Mouse (Mus musculus): ENCODE results near the gene Snrpa1. TPM values are rescaled to one million over a fixed set of nuclear protein-coding genes. Genes with fewer than 3 reads are reported as not detected.
"Not testable (repeated sequence)": the region's sequence is repeated elsewhere in the genome, so short reads cannot be mapped to it uniquely, and the experiment has no call there.

Snrpa1 gene
- 10 to 100 TPM; 20.2 to 22.5 TPM for total RNA-seq (2021)

GRCm38 (mm10) chr7:66058703-66059102 is at the start of gene Snrpa1:
Gene Snrpa1, plus strand, starts transcription at chr7:66059003.
- intact Hi-C loops (cut with DNase I), result loop anchor here (5.0 kb wide), 1 partner anchor 121 kb away; no protein-coding TSS in a partner anchor
- no peak for DNase-seq (ENCODE audit: low spot score)

DNA sequence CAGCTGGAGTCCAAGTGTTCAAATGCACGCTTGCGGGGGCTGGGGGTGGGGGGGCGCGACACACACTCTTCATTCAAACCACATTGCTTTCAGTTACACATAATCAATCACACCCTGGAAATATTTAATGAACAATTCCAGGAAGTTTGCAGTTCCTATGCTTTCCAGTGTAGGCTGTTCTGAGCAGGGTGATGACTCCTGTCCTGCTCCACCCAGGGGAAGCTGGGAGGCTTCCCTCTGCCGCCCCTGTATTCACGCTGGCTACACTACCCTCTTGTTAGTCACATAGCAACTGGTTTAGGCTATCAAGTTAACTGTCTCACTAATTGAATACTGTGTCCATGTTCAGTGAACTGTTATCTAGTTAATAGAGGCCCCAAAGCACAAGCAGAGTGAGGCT is 48.3 kb upstream of the Snrpa1 start:
- DNase-seq (ENCODE audit: low spot score), result no peak
- intact Hi-C loops (cut with DNase I), result no loop called here

DNA sequence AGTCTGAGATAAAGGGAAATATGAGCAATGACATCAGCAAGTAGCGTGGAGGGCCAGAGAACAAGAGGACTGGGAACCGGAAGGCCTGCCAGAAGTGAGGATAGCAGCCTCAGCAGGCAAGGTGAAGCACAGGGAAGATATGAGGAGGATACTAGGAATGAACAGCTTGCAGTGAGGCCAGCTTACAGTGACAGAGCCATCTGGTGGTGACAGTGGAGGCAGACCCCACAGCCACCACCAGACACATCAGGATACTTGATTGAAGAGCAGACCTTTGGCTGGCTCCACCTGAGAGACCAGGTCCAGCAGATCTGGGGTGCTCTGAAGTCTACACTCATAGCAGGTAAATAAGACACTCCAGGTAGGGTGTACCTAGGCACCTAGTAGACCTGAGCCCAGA is 31.1 kb upstream of the Snrpa1 start:
- intact Hi-C loops (cut with DNase I), result no loop called here
- DNase-seq (ENCODE audit: low spot score), result no peak

- no peak for DNase-seq (ENCODE audit: low spot score)
- intact Hi-C loops (cut with DNase I), result no loop called here
These were observed 29.9 kb upstream of the Snrpa1 start for GRCm38 (mm10) chr7:66028766-66029512.

GRCm38 (mm10) chr7:66036809-66037208 is 22.0 kb upstream of the Snrpa1 start:
- intact Hi-C loops (cut with DNase I), result no loop called here

DNA sequence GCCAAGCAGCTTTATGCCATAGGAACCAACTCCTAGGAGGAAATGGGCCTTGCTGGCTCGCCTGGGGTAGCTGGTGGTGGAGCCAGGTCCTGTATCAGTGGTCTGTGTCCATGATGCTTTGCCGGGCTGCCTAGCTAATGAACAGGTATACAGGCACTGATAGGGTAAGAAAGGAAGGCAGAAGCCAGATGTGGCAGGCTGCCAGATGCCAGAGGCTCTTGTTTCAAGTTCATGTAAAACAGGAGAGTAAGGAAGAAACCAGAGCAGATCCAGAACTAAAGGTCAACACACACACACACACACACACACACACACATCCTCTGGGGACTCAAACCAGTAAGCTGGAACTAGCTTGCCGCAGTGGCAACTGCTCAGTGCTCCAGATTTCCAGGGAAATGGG is 20.5 kb upstream of the Snrpa1 start:
- intact Hi-C loops (cut with DNase I), result no loop called here

More at GRCm38 (mm10) chr7:66036809-66037208, 22.0 kb upstream of the Snrpa1 start:
- no peak for DNase-seq (ENCODE audit: low spot score)

GRCm38 (mm10) chr7:66038730-66039129 is 20.1 kb upstream of the Snrpa1 start:
- intact Hi-C loops (cut with DNase I), result no loop called here
- DNase-seq (ENCODE audit: low spot score), result no peak

More for the DNA sequence above, 20.5 kb upstream of the Snrpa1 start:
- no peak for DNase-seq (ENCODE audit: low spot score)

DNA sequence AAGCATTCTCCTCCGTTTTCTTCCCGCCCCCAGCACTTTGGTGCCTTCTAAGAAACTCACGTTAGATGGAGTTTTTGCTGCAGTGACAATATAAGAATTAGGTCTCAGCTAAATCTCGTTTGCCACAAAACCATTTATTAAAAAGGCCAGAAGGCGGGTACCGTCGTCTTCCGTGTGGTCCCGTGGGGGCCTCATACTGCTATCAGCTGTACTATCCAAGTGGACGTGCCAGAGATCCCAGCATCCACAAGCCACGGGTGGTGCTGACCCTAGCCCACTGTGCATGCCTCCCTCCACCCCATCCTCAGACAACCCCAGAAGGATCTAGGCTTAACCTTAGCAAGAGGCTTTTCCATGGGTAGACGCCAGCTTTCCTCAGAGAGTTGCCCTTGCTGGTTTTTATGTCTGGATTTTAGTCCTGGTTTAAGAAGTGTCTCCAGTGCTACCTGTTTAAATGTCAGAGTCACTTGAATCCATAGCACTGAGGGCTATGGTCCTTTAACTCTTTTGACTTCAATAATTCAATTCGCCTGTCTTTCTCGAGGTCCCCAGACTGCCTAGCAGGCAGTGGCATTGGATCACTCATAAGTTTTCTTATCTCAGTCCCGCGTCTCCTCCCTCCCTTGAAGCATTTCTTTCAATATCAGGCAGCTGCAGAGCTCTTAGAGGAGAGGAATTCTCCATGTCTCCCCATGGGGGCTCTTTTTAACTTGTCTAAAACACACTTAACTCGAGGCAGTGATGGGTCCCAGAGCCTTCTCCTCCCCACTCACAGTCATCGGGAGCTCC is 18.6 kb upstream of the Snrpa1 start:
- intact Hi-C loops (cut with DNase I), result no loop called here
- no peak for DNase-seq (ENCODE audit: low spot score)

GRCm38 (mm10) chr7:66043552-66044459 is 15.0 kb upstream of the Snrpa1 start, which contains the start of gene Gm45213:
Gene Gm45213, plus strand, starts transcription at chr7:66043602.
- intact Hi-C loops (cut with DNase I), result no loop called here
- DNase-seq (ENCODE audit: low spot score), result no peak

DNA sequence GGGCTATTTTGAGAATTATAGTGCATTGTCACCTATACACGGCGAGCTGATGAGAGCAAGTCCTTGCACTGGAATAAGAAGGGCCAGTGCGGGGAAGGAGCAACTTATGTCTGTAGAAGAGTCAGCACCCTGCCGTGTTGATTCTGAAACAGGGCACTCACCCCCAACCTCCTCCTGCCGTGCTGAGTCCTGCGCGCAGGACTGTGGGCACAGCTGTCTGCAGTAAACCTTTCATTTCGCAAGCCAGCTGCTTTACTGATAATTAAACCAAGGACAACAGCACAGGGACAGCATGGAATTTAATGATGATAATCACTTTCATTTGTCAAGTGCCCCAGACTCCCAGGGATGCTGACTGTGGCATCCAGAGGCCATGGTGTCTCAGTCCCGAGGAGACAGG is 14.2 kb upstream of the Snrpa1 start:
- intact Hi-C loops (cut with DNase I), result no loop called here
- no peak for DNase-seq (ENCODE audit: low spot score)

DNA sequence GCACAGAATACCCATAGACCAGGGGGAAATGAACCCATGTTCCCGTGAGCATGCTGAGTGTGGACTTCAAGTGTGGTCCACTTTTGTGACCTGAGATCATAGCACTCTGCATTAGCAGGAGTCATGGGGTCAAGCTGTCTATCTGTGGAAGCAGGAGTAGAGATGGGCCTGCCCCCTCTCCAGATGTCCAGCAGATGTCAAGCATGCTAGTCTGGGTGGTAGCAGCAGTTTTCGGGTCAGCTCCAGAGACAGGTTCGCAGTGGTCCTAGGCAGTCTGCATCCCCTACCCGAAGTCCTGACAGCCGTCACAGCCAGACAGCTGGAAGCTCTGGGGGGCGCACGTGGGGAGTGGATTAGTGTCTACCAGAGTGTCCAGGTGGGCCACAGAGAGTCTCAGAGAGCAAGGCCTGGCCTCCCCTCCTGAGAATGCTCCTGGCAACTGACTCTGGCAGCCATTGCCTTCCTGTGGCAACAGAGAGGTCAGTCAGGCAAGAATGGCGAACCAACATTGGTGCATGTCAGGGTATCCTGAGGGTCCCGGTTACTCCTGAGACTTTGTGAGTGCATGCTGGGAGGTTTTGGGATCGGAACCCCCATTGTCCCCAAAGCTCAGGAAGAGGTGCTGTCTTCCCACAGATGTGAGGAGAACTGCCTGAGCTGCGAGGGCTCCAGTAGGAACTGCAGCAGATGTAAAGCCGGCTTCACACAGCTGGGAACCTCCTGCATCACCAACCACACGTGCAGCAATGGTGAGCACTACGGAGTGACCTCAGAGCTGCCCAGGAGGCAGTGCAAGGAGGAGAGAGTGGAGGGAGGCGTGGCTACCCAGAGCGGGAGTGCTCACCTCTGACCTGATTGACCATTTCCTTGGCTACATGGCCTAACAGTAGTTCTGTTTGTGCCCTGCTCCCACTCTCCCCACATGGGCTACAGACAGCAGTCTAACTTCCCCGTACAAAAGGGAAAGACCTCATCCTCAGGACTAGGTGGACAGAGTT is 11.6 kb upstream of the Snrpa1 start:
- intact Hi-C loops (cut with DNase I), result no loop called here
- DNase-seq (ENCODE audit: low spot score), result no peak

GRCm38 (mm10) chr7:66047975-66048374 is 10.8 kb upstream of the Snrpa1 start:
- intact Hi-C loops (cut with DNase I), result no loop called here
- DNase-seq (ENCODE audit: low spot score), result no peak

DNA sequence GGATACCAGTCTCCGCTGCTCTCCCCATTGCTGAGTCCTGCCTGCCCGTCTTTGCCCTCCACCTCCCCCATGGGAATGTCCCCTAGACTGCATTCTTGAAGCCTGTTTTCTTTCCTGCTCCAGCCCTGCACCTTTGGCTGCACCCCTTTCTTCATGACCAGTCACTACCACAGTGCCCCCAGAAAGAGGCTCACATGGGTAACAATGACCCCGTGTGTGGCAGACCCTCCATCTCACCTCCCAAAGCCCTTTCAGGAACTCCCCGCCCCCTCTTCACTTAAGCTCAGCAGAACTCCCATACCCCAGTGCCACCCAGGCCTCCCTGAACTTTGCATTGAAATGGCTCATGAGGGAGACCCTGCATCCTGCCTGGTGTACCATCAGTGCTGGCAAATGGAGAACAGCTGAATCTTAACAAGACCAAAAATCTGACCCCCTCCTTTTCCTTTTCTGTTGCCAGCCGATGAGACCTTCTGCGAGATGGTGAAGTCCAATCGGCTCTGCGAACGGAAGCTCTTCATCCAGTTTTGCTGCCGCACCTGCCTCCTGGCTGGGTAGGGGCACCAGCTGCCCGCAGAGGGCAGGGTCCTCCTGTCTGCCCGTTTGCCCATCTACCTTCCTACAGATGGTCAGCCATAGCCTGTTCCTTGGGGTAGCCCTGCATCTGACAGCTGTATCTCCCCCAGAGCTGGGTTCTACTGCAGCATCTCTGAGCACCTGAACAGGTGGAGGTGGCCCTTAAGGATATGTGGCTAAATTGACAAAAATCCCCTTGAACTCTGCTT is 10.2 kb upstream of the Snrpa1 start:
- intact Hi-C loops (cut with DNase I), result no loop called here
- no peak for DNase-seq (ENCODE audit: low spot score)

GRCm38 (mm10) chr7:66053946-66054483 is 4.8 kb upstream of the Snrpa1 start:
- intact Hi-C loops (cut with DNase I), result loop anchor here (5.0 kb wide), 1 partner anchor 192 kb away; the partner anchor contains the start of gene Pcsk6
- no peak for DNase-seq (ENCODE audit: low spot score)

GRCm38 (mm10) chr7:66055356-66055755 is 3.4 kb upstream of the Snrpa1 start:
- not testable (repeated sequence) for DNase-seq (ENCODE audit: low spot score)
- intact Hi-C loops (cut with DNase I), result loop anchor here (1.0 to 5.0 kb wide), 2 partner anchors 118 to 349 kb away; no protein-coding TSS in a partner anchor

- DNase-seq (ENCODE audit: low spot score), result peak; percentile 75
- intact Hi-C loops (cut with DNase I), result loop anchor here (2.0 kb wide), 1 partner anchor 16 kb away; no protein-coding TSS in a partner anchor
These were observed 1.5 kb downstream of the Snrpa1 start for GRCm38 (mm10) chr7:66060066-66060956.

- intact Hi-C loops (cut with DNase I), result loop anchor here (2.0 kb wide), 1 partner anchor 16 kb away; no protein-coding TSS in a partner anchor
- DNase-seq (ENCODE audit: low spot score), result no peak
These were observed 2.3 kb downstream of the Snrpa1 start for GRCm38 (mm10) chr7:66061057-66061456.

All from heart, postnatal 25 days (tissue).